Mouse (Mus musculus): ENCODE measurements around the gene Nlgn1. TPM values are rescaled to one million over a fixed set of nuclear protein-coding genes. Genes with fewer than 3 reads are reported as not detected.

Nlgn1 gene
- total RNA-seq, 1 experiment: 0.04 TPM

DNA sequence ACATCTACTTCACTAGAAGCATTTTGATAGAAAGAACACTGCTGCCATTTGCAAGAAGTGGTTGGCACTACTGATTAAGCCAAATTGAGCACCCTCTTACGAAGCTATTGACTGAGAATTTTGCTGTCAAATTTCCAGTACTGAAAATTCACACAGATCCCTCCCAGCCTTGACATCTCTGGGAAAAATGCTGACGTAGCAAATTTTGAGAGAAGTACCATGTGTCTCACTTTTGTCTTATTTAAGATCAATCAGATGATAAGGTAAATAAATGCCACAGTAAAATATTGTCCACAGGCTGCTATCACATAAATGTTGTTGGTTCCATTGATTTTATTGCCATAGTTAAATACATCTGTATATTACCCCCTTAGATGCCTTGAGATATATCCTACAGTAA, 668.8 kb downstream of the Nlgn1 start:
- TF ChIP-seq ZC3H11A (IDR thresholded peaks at IDR 0.05; ENCODE audit: borderline replicate concordance, low read depth, low read length): no peak
- TF ChIP-seq MAFK (IDR thresholded peaks at IDR 0.05; ENCODE audit: insufficient read depth, low read depth, low read length): peak; percentile 98
- no peak for TF ChIP-seq ZNF384 (IDR thresholded peaks at IDR 0.05; ENCODE audit: low read depth, low read length)
- no peak for TF ChIP-seq HCFC1 (IDR thresholded peaks at IDR 0.05; ENCODE audit: borderline replicate concordance, insufficient read depth, low read length)
- no peak for TF ChIP-seq CHD2 (IDR thresholded peaks at IDR 0.05; ENCODE audit: low read depth, low read length)
- Histone ChIP-seq H3K4me1 (ENCODE audit: control insufficient read depth in 2 of 2, insufficient read depth in 2 of 2, low read length in 2 of 2, poor library complexity in 1 of 2) (no peaks in the 10 kb centered on the region), H3K27ac (ENCODE audit: insufficient read depth, low read depth, low read length, poor library complexity, severe bottlenecking) (no peak overlapping the region), H3K4me3 (ENCODE audit: insufficient read depth in 1 of 2, low read depth in 1 of 2, low read length in 2 of 2, poor library complexity in 1 of 2, severe bottlenecking in 1 of 2) (no peak overlapping the region), H3K9ac (ENCODE audit: insufficient read depth, low read depth, low read length, poor library complexity, severe bottlenecking) (no peak overlapping the region), H3K9me3 (ENCODE audit: control insufficient read depth, insufficient read depth, low read depth, low read length) (no peaks in the 10 kb centered on the region), H3K36me3 (ENCODE audit: control insufficient read depth, insufficient read depth, low read length, poor library complexity, severe bottlenecking) (no peaks in the 10 kb centered on the region)
- DNase-seq (ENCODE audit: low read depth, low spot score): no peak
- in situ Hi-C loops (cut with MboI; ENCODE audit: low sequenced_read_pairs in 2 of 2, unreplicated experiment in 2 of 2): no loop called here

GRCm38 (mm10) chr3:25660285-25660684, 672.0 kb downstream of the Nlgn1 start:
- in situ Hi-C loops (cut with MboI; ENCODE audit: low sequenced_read_pairs in 2 of 2, unreplicated experiment in 2 of 2): no loop called here
- no peak for TF ChIP-seq ZC3H11A (IDR thresholded peaks at IDR 0.05; ENCODE audit: borderline replicate concordance, low read depth, low read length)
- no peak for TF ChIP-seq CHD2 (IDR thresholded peaks at IDR 0.05; ENCODE audit: low read depth, low read length)
- TF ChIP-seq ZNF384 (IDR thresholded peaks at IDR 0.05; ENCODE audit: low read depth, low read length): no peak
- TF ChIP-seq HCFC1 (IDR thresholded peaks at IDR 0.05; ENCODE audit: borderline replicate concordance, insufficient read depth, low read length): no peak
- no peak for TF ChIP-seq MAFK (IDR thresholded peaks at IDR 0.05; ENCODE audit: insufficient read depth, low read depth, low read length)
- Histone ChIP-seq H3K4me3 (ENCODE audit: insufficient read depth in 1 of 2, low read depth in 1 of 2, low read length in 2 of 2, poor library complexity in 1 of 2, severe bottlenecking in 1 of 2) (no peak overlapping the region), H3K9ac (ENCODE audit: insufficient read depth, low read depth, low read length, poor library complexity, severe bottlenecking) (no peak overlapping the region), H3K36me3 (ENCODE audit: control insufficient read depth, insufficient read depth, low read length, poor library complexity, severe bottlenecking) (no peaks in the 10 kb centered on the region), H3K27ac (ENCODE audit: insufficient read depth, low read depth, low read length, poor library complexity, severe bottlenecking) (no peak overlapping the region), H3K4me1 (ENCODE audit: control insufficient read depth in 2 of 2, insufficient read depth in 2 of 2, low read length in 2 of 2, poor library complexity in 1 of 2) (no peaks in the 10 kb centered on the region), H3K9me3 (ENCODE audit: control insufficient read depth, insufficient read depth, low read depth, low read length) (no peaks in the 10 kb centered on the region)
- DNase-seq (ENCODE audit: low read depth, low spot score): no peak

- in situ Hi-C loops (cut with MboI; ENCODE audit: low sequenced_read_pairs in 2 of 2, unreplicated experiment in 2 of 2): no loop called here
- Histone ChIP-seq H3K4me1 (ENCODE audit: control insufficient read depth in 2 of 2, insufficient read depth in 2 of 2, low read length in 2 of 2, poor library complexity in 1 of 2) (no peaks in the 10 kb centered on the region), H3K4me3 (ENCODE audit: insufficient read depth in 1 of 2, low read depth in 1 of 2, low read length in 2 of 2, poor library complexity in 1 of 2, severe bottlenecking in 1 of 2) (no peak overlapping the region), H3K9ac (ENCODE audit: insufficient read depth, low read depth, low read length, poor library complexity, severe bottlenecking) (no peak overlapping the region), H3K9me3 (ENCODE audit: control insufficient read depth, insufficient read depth, low read depth, low read length) (no peaks in the 10 kb centered on the region), H3K36me3 (ENCODE audit: control insufficient read depth, insufficient read depth, low read length, poor library complexity, severe bottlenecking) (no peaks in the 10 kb centered on the region), H3K27ac (ENCODE audit: insufficient read depth, low read depth, low read length, poor library complexity, severe bottlenecking) (no peak overlapping the region)
- no peak for DNase-seq (ENCODE audit: low read depth, low spot score)
- no peak for TF ChIP-seq HCFC1 (IDR thresholded peaks at IDR 0.05; ENCODE audit: borderline replicate concordance, insufficient read depth, low read length)
- TF ChIP-seq MAFK (IDR thresholded peaks at IDR 0.05; ENCODE audit: insufficient read depth, low read depth, low read length): no peak
- TF ChIP-seq CHD2 (IDR thresholded peaks at IDR 0.05; ENCODE audit: low read depth, low read length): no peak
- TF ChIP-seq ZNF384 (IDR thresholded peaks at IDR 0.05; ENCODE audit: low read depth, low read length): no peak
- no peak for TF ChIP-seq ZC3H11A (IDR thresholded peaks at IDR 0.05; ENCODE audit: borderline replicate concordance, low read depth, low read length)
Measured at GRCm38 (mm10) chr3:25658006-25658405, 674.3 kb downstream of the Nlgn1 start.

DNA sequence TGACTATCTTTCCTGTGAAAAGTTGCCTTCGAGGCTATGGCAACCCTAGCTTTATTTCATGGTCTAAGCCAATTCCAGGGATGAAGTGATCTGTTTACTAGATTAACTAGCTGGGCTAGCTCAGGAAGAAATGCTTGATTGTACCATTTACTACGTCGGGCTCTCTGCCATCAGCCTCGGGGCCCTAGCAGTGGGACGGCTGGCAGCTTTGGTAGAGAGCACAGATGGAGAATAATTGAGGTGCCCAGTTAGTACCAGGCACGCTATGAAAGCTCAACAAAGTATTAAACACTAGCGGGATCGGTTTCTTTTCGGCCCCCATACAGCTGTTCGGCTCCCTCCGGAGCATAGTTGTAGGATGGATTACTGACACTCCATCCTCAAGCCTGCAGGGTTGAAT, 675.2 kb downstream of the Nlgn1 start:
- in situ Hi-C loops (cut with MboI; ENCODE audit: low sequenced_read_pairs in 2 of 2, unreplicated experiment in 2 of 2): no loop called here
- no peaks in the 10 kb centered on the region for H3K36me3 ChIP-seq (ENCODE audit: control insufficient read depth, insufficient read depth, low read length, poor library complexity, severe bottlenecking)
- no peaks in the 10 kb centered on the region for H3K9me3 ChIP-seq (ENCODE audit: control insufficient read depth, insufficient read depth, low read depth, low read length)
- no peaks in the 10 kb centered on the region for H3K4me1 ChIP-seq (ENCODE audit: control insufficient read depth in 2 of 2, insufficient read depth in 2 of 2, low read length in 2 of 2, poor library complexity in 1 of 2)
- no peak overlapping the region for H3K4me3 ChIP-seq (ENCODE audit: insufficient read depth in 1 of 2, low read depth in 1 of 2, low read length in 2 of 2, poor library complexity in 1 of 2, severe bottlenecking in 1 of 2)
- no peak for TF ChIP-seq ZNF384 (IDR thresholded peaks at IDR 0.05; ENCODE audit: low read depth, low read length)
- no peak for TF ChIP-seq ZC3H11A (IDR thresholded peaks at IDR 0.05; ENCODE audit: borderline replicate concordance, low read depth, low read length)
- TF ChIP-seq MAFK (IDR thresholded peaks at IDR 0.05; ENCODE audit: insufficient read depth, low read depth, low read length): no peak
- no peak for TF ChIP-seq HCFC1 (IDR thresholded peaks at IDR 0.05; ENCODE audit: borderline replicate concordance, insufficient read depth, low read length)
- H3K27ac ChIP-seq (ENCODE audit: insufficient read depth, low read depth, low read length, poor library complexity, severe bottlenecking): no peak overlapping the region
- DNase-seq (ENCODE audit: low read depth, low spot score): no peak
- H3K9ac ChIP-seq (ENCODE audit: insufficient read depth, low read depth, low read length, poor library complexity, severe bottlenecking): no peak overlapping the region

DNA sequence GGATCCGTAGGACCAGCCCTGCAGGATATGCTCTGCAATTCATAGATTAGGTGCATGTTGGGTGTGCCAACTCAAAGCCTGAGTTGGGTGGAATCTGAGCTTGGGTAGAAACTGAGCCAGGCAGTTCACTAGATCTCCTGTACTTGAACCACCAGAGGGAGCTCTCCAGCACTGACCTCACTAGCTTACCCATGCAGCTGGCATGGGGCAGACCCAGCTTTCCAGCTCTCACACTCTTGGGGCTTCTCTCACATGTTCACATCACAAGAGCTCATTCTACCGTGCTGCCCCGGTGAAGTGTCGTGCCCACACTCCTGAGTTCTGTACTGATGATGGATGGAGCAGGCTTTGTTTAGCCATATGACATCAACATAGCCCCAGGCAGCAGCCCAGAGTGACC, 679.2 kb downstream of the Nlgn1 start:
- Histone ChIP-seq H3K27ac (ENCODE audit: insufficient read depth, low read depth, low read length, poor library complexity, severe bottlenecking) (no peak overlapping the region), H3K4me1 (ENCODE audit: control insufficient read depth in 2 of 2, insufficient read depth in 2 of 2, low read length in 2 of 2, poor library complexity in 1 of 2) (no peaks in the 10 kb centered on the region), H3K36me3 (ENCODE audit: control insufficient read depth, insufficient read depth, low read length, poor library complexity, severe bottlenecking) (no peaks in the 10 kb centered on the region), H3K9ac (ENCODE audit: insufficient read depth, low read depth, low read length, poor library complexity, severe bottlenecking) (no peak overlapping the region), H3K4me3 (ENCODE audit: insufficient read depth in 1 of 2, low read depth in 1 of 2, low read length in 2 of 2, poor library complexity in 1 of 2, severe bottlenecking in 1 of 2) (no peak overlapping the region), H3K9me3 (ENCODE audit: control insufficient read depth, insufficient read depth, low read depth, low read length) (no peaks in the 10 kb centered on the region)
- in situ Hi-C loops (cut with MboI; ENCODE audit: low sequenced_read_pairs in 2 of 2, unreplicated experiment in 2 of 2): no loop called here
- DNase-seq (ENCODE audit: low read depth, low spot score): peak; percentile 24
- no peak for TF ChIP-seq HCFC1 (IDR thresholded peaks at IDR 0.05; ENCODE audit: borderline replicate concordance, insufficient read depth, low read length)
- no peak for TF ChIP-seq CHD2 (IDR thresholded peaks at IDR 0.05; ENCODE audit: low read depth, low read length)
- TF ChIP-seq ZC3H11A (IDR thresholded peaks at IDR 0.05; ENCODE audit: borderline replicate concordance, low read depth, low read length): 0 out of 2 replicates have a peak, but pooled peaks have one; percentile 28
- no peak for TF ChIP-seq MAFK (IDR thresholded peaks at IDR 0.05; ENCODE audit: insufficient read depth, low read depth, low read length)
